Mouse (Mus musculus): ENCODE measurements around the gene Gnao1.
A peak's percentile ranks its signal among the peaks of the same experiment; 100 is the strongest.

Gnao1 gene

GRCm38 (mm10) chr8:93852087-93852645, 42.4 kb downstream of the Gnao1 start:
- DNase-seq, result no peak

GRCm38 (mm10) chr8:93852851-93853461, 43.2 kb downstream of the Gnao1 start:
- DNase-seq, result no peak

- DNase-seq, result no peak
Measured at GRCm38 (mm10) chr8:93854676-93855075, 44.9 kb downstream of the Gnao1 start.

GRCm38 (mm10) chr8:93855272-93855671, 45.5 kb downstream of the Gnao1 start:
- DNase-seq, result no peak

- DNase-seq, result no peak
Measured at GRCm38 (mm10) chr8:93857144-93857543, 47.4 kb downstream of the Gnao1 start.

GRCm38 (mm10) chr8:93858286-93858685, 48.5 kb downstream of the Gnao1 start:
- DNase-seq, result no peak

- no peak for DNase-seq
Measured at GRCm38 (mm10) chr8:93860020-93860419, 50.3 kb downstream of the Gnao1 start.

GRCm38 (mm10) chr8:93864064-93864463, 54.3 kb downstream of the Gnao1 start:
- peak; percentile 35 for DNase-seq

GRCm38 (mm10) chr8:93866271-93866670, 56.5 kb downstream of the Gnao1 start:
- no peak for DNase-seq

GRCm38 (mm10) chr8:93868486-93869221, 58.9 kb downstream of the Gnao1 start:
- no peak for DNase-seq

GRCm38 (mm10) chr8:93871275-93871674, 61.5 kb downstream of the Gnao1 start:
- no peak for DNase-seq

- no peak for DNase-seq
Measured at GRCm38 (mm10) chr8:93878396-93878795, 68.6 kb downstream of the Gnao1 start.

- DNase-seq, result no peak
Measured at GRCm38 (mm10) chr8:93879966-93880365, 70.2 kb downstream of the Gnao1 start.

GRCm38 (mm10) chr8:93881381-93881780, 71.6 kb downstream of the Gnao1 start:
- no peak for DNase-seq

GRCm38 (mm10) chr8:93883241-93883640, 73.5 kb downstream of the Gnao1 start:
- no peak for DNase-seq

GRCm38 (mm10) chr8:93883771-93884170, 74.0 kb downstream of the Gnao1 start:
- DNase-seq, result no peak

- no peak for DNase-seq
Measured at GRCm38 (mm10) chr8:93884316-93884715, 74.5 kb downstream of the Gnao1 start.

GRCm38 (mm10) chr8:93886181-93886580, 76.4 kb downstream of the Gnao1 start:
- DNase-seq, result no peak

- no peak for DNase-seq
Measured at GRCm38 (mm10) chr8:93888150-93888676, 78.4 kb downstream of the Gnao1 start.

GRCm38 (mm10) chr8:93888702-93889480, 79.1 kb downstream of the Gnao1 start:
- DNase-seq, result no peak

- DNase-seq, result no peak
Measured at GRCm38 (mm10) chr8:93893556-93893955, 83.8 kb downstream of the Gnao1 start.

- no peak for DNase-seq
Measured at GRCm38 (mm10) chr8:93896841-93897551, 87.2 kb downstream of the Gnao1 start.

- no peak for DNase-seq
Measured at GRCm38 (mm10) chr8:93898570-93898969, 88.8 kb downstream of the Gnao1 start.
